Mouse (Mus musculus) neural tube, embryonic 14.5 days (tissue): ENCODE measurements around the gene Lsp1. TPM values are rescaled to one million over a fixed set of nuclear protein-coding genes. Genes with fewer than 3 reads are reported as not detected.

ENCODE experiments used
- ATAC-seq: fragments of 200-750 bp; cut with Nextera tagmentation; 2 replicates; pipeline ENCODE4 v1.8.0; 2017; ENCODE audit warnings: low read depth, mild to moderate bottlenecking, moderate TSS enrichment, moderate library complexity
- H3K27ac ChIP-seq: fragments of 300-500 bp; sonication (generic); 2 replicates; pipeline ENCODE4 v1.5.1; 2014; ENCODE audit warnings: low read depth, mild to moderate bottlenecking, control low read depth, low read length, moderate library complexity, mixed read lengths
- H3K27me3 ChIP-seq: fragments of 300-500 bp; sonication (generic); 2 replicates; pipeline ENCODE4 v1.6.1; 2014; ENCODE audit warnings: low read length; ENCODE audit not compliant: control insufficient read depth, insufficient read depth
- H3K36me3 ChIP-seq: fragments of 300-500 bp; sonication (generic); 2 replicates; pipeline ENCODE4 v1.6.1; 2014; ENCODE audit warnings: low read length, mixed read lengths; ENCODE audit not compliant: control insufficient read depth, insufficient read depth
- H3K4me1 ChIP-seq: fragments of 300-500 bp; sonication (generic); 2 replicates; pipeline ENCODE4 v1.6.1; 2014; ENCODE audit warnings: low read length; ENCODE audit not compliant: control insufficient read depth, insufficient read depth
- H3K4me2 ChIP-seq: fragments of 300-500 bp; sonication (generic); 2 replicates; pipeline ENCODE4 v1.6.1; 2014; ENCODE audit warnings: mild to moderate bottlenecking, low read depth, low read length, control low read depth
- H3K4me3 ChIP-seq: fragments of 300-500 bp; sonication (generic); 2 replicates; pipeline ENCODE4 v1.5.1; 2014; ENCODE audit warnings: low read depth, low read length, control low read depth, mixed read lengths
- H3K9ac ChIP-seq: fragments of 300-500 bp; sonication (generic); replicated peaks from 2 replicates; pipeline ENCODE4 v1.6.1; 2014; ENCODE audit warnings: low read depth, mild to moderate bottlenecking, control low read depth, low read length, mixed read lengths
- H3K9me3 ChIP-seq: fragments of 300-500 bp; sonication (generic); 2 replicates; pipeline ENCODE4 v1.6.1; 2016; ENCODE audit warnings: low read length; ENCODE audit not compliant: control insufficient read depth
- WGBS: fragments of 180-500 bp; shearing (Covaris S2); extraction: QIAGEN DNeasy Blood & Tissue Kit; methylation state at CpG from one replicate; pipeline ENCODE4 v1.1.7; 2014; 5-methylcytosine and 5-hydroxymethylcytosine counted together
- polyA plus RNA-seq: library from polyadenylated mRNA; unstranded; fragments of >200 nt; fragmentation: Nextera tagmentation; extraction: Ambion mirVana; gene quantifications from 2 replicates; pipeline ENCODE4 v1.2.1, GENCODE M21; 2014

The Lsp1 gene
- polyA plus RNA-seq, 1 experiment from 2014 or later = 3.9 TPM

DNA sequence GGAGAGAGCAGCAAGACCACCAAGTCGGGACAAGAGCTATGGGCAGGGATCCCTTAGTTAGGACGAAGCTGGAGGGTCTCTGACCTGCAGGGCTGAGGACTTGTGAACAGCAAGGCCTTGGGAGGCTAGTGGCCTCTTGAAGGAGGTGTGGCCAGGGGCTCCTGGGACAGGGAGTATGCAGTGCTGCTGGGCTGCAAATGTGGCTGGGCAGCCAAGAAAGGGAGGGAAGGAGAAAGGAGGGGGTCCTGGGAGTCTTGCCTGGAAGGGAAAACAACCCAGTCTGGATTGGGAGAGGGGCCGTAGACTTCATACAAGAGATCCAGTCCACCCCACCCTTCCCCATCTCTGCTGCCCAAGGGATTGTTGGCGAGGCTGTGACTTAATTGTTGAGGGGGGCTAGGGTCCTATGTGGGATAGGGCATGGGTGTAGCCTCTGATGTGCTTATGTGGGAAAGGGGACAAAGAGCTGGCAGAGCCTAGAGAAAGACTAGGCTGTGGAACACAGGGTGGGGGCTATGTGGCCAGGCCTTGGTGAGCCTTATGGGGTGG lies 71.4 kb downstream of the Lsp1 start:
- no peak overlapping the region for H3K27ac ChIP-seq
- no peaks in the 10 kb centered on the region for H3K27me3 ChIP-seq
- peaks cover 4% of the 10 kb centered on the region; the same call in 1 of the 2 replicates for H3K4me1 ChIP-seq
- H3K4me3 ChIP-seq = no peak overlapping the region
- 84% methylated on average over 4 of the region's 4 CpGs for WGBS
- H3K4me2 ChIP-seq = no peak overlapping the region
- no peak; the same call in 1 of the 2 replicates for ATAC-seq
- no peak overlapping the region for H3K9ac ChIP-seq
- H3K9me3 ChIP-seq = no peaks in the 10 kb centered on the region
- no peaks in the 10 kb centered on the region for H3K36me3 ChIP-seq

DNA sequence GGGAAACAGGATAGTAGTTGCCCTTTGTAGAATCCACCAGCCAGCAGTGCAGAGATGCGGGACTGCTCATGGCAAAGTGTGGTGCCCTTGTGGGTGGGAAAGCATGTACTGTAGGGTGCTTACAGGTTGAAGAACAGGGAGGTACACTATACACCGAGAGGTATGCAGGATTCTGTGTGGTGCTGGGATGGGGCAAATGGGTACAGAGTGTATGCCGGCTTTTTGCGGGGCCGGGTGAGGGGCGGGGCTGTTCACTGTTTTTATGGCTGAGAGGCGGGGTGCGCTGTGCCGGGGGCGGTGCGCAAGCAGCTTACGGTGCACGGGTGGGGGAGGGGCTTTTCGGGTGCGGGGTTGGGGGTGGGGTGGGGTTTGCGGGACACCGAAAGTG lies 72.1 kb downstream of the Lsp1 start, which contains the start of gene Mrpl23:
TSS of gene Mrpl23 (plus strand) at position 16 of the 388 bp plus-strand sequence.
- peak; percentile 73 for ATAC-seq
- peak within 1 kb of the TSS; percentile 95 for H3K4me2 ChIP-seq
- H3K36me3 ChIP-seq = no peaks in the 10 kb centered on the region
- peak within 1 kb of the TSS; percentile 71 for H3K27ac ChIP-seq
- H3K4me3 ChIP-seq = peak within 1 kb of the TSS; percentile 73
- peaks cover 4% of the 10 kb centered on the region; the same call in 1 of the 2 replicates for H3K4me1 ChIP-seq
- WGBS = 4% methylated on average over 17 of the region's 17 CpGs
- H3K27me3 ChIP-seq = no peaks in the 10 kb centered on the region
- H3K9ac ChIP-seq = peak within 1 kb of the TSS; percentile 75
- no peaks in the 10 kb centered on the region for H3K9me3 ChIP-seq

DNA sequence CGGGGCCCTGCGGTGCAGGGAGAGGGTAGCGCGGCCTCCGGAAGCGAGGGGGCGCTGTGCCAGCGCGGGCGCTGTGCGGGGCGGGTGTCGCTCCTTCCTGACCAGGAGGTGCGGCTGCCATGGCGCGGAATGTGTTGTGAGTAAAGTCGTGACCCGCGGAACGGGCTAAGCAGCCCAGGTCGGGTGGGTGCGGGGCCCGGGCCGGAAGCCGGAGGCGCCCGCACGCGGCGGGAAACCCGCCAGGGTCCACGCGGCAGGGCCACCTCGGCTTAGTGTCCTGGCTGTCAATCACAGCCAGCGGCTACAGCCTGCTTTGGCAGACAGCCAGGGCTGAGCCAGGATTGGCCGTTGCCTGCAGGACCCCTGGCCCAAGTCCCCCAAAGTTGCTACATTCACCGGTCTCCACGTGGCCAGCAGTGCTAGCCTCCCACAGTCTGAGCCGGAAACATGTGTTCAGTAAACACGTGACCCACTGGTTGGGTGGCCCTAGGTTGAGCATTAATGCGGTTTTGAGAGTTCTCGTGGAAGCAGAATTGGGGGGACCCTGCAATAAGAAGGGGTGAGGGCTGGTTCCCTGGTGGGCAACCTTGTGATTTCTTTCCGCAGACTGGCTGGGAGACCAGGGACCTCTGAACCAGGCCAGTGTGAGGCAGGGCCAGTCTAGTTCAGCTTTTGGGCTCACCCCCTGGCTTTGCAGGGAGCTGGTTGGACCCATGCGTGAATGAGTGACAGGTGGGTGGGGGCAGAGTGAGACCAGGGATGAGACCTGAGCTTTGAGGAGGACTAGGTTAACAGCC lies 72.6 kb downstream of the Lsp1 start:
- no peaks in the 10 kb centered on the region for H3K27me3 ChIP-seq
- 2% methylated on average over 44 of the region's 44 CpGs for WGBS
- H3K36me3 ChIP-seq = no peaks in the 10 kb centered on the region
- no peaks in the 10 kb centered on the region for H3K9me3 ChIP-seq
- H3K4me3 ChIP-seq = peak overlapping the region; percentile 73
- H3K27ac ChIP-seq = peak overlapping the region; percentile 71
- H3K4me1 ChIP-seq = peaks cover 7% of the 10 kb centered on the region; the same call in 1 of the 2 replicates
- peak; percentile 93 for ATAC-seq
- H3K4me2 ChIP-seq = peak overlapping the region; percentile 95
- peak overlapping the region; percentile 75 for H3K9ac ChIP-seq

DNA sequence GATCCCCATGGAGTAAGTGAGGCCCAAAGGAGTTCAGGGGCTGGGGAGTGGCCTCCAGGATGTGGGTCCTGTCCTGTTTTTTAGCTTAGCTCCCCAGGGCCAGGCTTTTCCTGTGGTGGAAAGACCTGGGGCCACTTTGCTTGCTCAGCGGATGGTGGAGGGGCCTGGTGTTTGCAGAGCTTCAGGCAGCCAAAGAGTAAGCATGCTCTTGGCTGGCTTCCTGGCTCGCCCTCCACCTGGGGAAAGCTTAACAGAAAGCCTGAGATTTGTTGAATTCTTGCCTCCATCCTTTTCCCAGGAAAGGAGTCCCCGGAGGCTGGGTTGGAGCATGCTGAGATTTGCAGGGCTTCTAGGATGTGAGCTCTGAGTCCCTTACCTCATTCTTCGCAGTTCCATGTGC lies 74.5 kb downstream of the Lsp1 start:
- H3K4me3 ChIP-seq = no peak overlapping the region
- H3K9ac ChIP-seq = no peak overlapping the region
- H3K27ac ChIP-seq = no peak overlapping the region
- H3K27me3 ChIP-seq = no peaks in the 10 kb centered on the region
- H3K36me3 ChIP-seq = no peaks in the 10 kb centered on the region
- H3K4me2 ChIP-seq = no peak overlapping the region
- no peaks in the 10 kb centered on the region for H3K9me3 ChIP-seq
- no peak for ATAC-seq
- WGBS = 88% methylated on average over 4 of the region's 4 CpGs
- peaks cover 13% of the 10 kb centered on the region; the same call in 1 of the 2 replicates for H3K4me1 ChIP-seq

DNA sequence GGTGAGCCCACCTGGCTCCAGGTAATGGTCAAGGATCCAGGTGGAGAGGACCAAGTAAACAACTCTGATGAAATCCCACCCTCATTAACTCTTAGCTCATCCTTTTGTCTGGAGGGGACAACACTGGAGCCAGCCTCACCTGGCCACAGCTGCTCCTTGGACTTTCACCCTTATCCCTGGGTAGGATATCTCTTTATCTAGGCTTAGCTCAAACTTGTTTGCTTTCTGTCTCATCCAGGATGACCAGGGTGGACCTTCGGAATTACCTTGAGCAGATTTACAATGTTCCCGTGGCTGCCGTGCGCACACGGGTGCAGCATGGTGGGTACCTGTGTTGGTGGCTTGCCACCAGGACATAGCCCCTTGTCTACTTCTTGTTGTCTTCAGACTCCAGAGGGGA lies 75.2 kb downstream of the Lsp1 start:
- Histone ChIP-seq H3K9ac (no peak overlapping the region), H3K4me3 (no peak overlapping the region), H3K27ac (no peak overlapping the region), H3K36me3 (no peaks in the 10 kb centered on the region), H3K9me3 (no peaks in the 10 kb centered on the region), H3K4me2 (no peak overlapping the region), H3K4me1 (peaks cover 13% of the 10 kb centered on the region; the same call in 1 of the 2 replicates), H3K27me3 (no peaks in the 10 kb centered on the region)
- 96% methylated on average over 5 of the region's 5 CpGs for WGBS
- ATAC-seq = no peak

DNA sequence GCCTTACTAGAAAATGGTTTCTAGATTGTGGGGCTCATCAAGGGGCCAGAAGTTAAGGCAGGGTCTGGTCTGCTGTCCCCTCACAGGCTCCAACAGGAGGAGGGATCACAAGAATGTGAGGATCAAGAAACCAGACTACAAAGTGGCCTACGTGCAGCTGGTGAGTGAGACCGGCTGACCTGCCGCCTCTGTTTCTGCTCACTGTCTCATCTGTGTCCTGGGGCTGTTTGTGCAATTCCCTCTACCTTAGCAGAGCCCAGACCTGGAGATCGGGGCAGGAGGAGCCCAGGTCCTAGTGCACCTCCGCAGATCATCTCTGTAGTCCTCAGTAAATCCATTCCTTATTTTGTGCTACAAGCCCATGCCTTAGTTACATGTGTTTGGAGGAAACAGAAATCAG lies 76.6 kb downstream of the Lsp1 start:
- ATAC-seq = no peak

DNA sequence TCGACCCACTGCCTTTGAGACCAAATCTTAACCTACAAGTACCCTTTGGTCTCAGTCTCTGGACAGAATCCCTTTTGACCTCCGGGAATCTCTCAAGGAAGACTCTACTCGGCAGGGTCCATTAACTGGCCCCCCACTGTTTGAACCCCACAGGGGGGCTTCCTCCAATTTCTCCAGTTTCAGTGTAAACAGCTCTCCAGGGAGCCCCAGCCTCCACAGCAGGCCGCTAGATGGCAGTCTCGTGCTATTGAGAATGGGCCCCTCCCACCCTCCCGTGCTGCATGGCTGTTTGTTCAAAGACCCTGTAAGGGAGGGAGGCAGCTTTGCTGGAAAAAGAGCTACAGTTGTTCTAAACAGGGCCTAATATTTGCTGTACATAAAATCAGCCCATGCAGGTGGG lies 77.3 kb downstream of the Lsp1 start:
- Histone ChIP-seq H3K27ac (peak overlapping the region; percentile 46), H3K4me2 (no peak overlapping the region), H3K9me3 (no peaks in the 10 kb centered on the region), H3K4me3 (no peak overlapping the region), H3K9ac (no peak overlapping the region), H3K36me3 (no peaks in the 10 kb centered on the region), H3K4me1 (peaks cover 20% of the 10 kb centered on the region; the same call in 1 of the 2 replicates), H3K27me3 (no peaks in the 10 kb centered on the region)
- peak; percentile 47; the same call in 1 of the 2 replicates for ATAC-seq
- 4% methylated on average over 6 of the region's 6 CpGs for WGBS

More for the DNA sequence above, 76.6 kb downstream of the Lsp1 start:
- 58% methylated on average over 5 of the region's 5 CpGs for WGBS
- no peak overlapping the region for H3K27ac ChIP-seq
- H3K4me2 ChIP-seq = no peak overlapping the region
- no peak overlapping the region for H3K4me3 ChIP-seq
- H3K27me3 ChIP-seq = no peaks in the 10 kb centered on the region
- peaks cover 13% of the 10 kb centered on the region; the same call in 1 of the 2 replicates for H3K4me1 ChIP-seq
- H3K9me3 ChIP-seq = no peaks in the 10 kb centered on the region
- no peaks in the 10 kb centered on the region for H3K36me3 ChIP-seq
- H3K9ac ChIP-seq = no peak overlapping the region

DNA sequence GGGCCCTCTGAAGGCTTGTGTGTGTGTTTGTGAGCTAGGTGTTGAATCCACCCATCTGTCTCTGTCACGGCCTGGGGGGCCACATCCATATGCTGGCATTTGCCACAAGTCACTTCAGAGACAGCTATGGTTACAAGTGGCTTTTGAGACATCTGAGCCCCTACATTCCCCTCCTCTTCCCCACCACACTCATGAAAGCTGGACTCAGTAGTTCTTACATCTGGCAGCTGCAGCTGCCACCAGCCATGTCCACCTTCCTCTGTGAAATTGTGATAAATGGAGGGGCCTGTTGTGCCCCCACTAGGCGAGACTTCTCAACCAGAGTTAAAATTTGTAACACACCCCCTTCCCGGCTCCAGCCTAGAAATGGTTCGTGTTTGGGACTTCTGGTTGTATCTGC lies 77.7 kb downstream of the Lsp1 start:
- no peaks in the 10 kb centered on the region for H3K9me3 ChIP-seq
- 23% methylated on average over 4 of the region's 4 CpGs for WGBS
- H3K9ac ChIP-seq = no peak overlapping the region

DNA sequence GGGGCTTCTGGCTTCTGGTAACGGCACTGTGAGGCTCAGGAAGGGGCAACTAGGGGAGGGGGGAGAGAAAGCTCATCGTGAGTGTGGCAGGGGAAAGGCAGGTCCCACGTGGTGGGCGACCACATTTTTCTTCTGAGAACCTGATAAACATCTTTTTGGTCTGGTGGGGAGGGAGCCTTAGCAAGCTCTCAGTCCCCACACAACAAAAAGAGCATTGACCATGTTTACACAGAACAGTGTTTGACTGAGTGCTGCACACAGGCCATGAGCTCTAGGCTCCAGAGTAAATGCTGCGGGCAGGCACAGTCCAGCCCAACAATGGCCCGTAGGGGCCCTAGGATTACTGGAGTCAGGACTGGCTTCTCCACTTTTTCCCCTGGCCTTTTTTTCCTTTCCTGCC lies 78.2 kb downstream of the Lsp1 start:
- no peaks in the 10 kb centered on the region for H3K36me3 ChIP-seq
- no peak overlapping the region for H3K4me2 ChIP-seq
- H3K4me1 ChIP-seq = peaks cover 20% of the 10 kb centered on the region; the same call in 1 of the 2 replicates
- no peaks in the 10 kb centered on the region for H3K9me3 ChIP-seq
- 34% methylated on average over 6 of the region's 6 CpGs for WGBS
- no peak overlapping the region for H3K9ac ChIP-seq
- no peaks in the 10 kb centered on the region for H3K27me3 ChIP-seq
- no peak overlapping the region for H3K4me3 ChIP-seq
- no peak for ATAC-seq
- H3K27ac ChIP-seq = no peak overlapping the region; the same call in 1 of the 2 replicates

More for the DNA sequence above, 77.7 kb downstream of the Lsp1 start:
- peaks cover 24% of the 10 kb centered on the region; the same call in 1 of the 2 replicates for H3K4me1 ChIP-seq
- no peak overlapping the region for H3K4me2 ChIP-seq
- H3K27me3 ChIP-seq = no peaks in the 10 kb centered on the region
- peak overlapping the region; percentile 46 for H3K27ac ChIP-seq
- ATAC-seq = 0 out of 2 replicates have a peak, but pooled peaks have one; percentile 4
- H3K36me3 ChIP-seq = no peaks in the 10 kb centered on the region
- no peak overlapping the region for H3K4me3 ChIP-seq
